Mouse (Mus musculus): Measurements from ENCODE around the gene Ccdc82. TPM values are rescaled to one million over a fixed set of nuclear protein-coding genes. Genes with fewer than 3 reads are reported as not detected.

Gene Ccdc82
- polyA plus RNA-seq, 2 experiments, result 10.0 to 11.1 TPM

DNA sequence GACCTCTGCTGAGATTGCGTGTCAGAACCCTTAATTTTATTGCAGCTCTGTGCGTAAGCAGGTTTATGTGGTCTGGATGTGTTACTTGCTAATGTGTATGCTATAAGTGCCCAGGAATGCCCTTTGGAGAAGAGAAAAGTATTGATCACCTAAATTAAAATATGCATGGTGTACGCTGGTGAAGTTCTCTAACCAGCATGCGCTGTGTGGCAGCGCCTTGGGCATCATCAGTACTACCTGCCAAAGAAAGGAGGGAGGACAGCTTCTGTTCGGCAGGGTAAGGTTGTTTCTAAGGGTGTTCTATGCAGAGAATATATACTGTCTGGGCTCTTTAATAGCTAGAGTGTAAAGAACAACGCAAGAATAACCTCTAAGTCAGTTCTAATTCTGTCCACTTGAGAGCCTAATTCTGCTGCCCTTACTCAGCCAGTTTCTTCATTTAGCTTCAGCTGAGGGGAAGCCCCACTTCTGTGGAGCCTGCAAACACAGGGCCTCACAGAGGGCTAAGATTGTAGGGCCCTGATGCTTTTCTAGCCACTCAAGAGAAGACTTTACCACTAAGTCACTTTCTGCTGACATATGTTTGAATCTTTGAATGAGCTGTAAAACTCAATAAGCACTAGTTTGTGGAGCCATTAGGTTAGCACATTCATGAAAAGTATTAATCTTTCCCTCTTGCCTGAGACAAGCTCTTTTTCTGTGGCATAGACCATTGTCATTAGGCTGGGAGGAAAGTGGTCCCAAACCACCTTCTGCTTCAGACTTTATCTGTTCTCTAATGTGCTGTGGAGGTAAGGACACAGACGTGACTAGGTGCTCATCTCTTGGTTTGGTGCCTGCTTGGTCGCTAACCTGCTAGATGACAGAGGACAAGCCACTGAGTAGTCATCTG, 54.4 kb downstream of the Ccdc82 start:
- H3K36me3 ChIP-seq (replicated peaks; ENCODE audit: control insufficient read depth, insufficient read depth, low read depth), result no peaks in the 10 kb centered on the region
- no peak overlapping the region for H3K4me2 ChIP-seq (ENCODE audit: low read depth)
- ATAC-seq (ENCODE audit: insufficient read depth) (no peak), DNase-seq (ENCODE audit: low read depth in 3 of 3, low spot score in 3 of 3) (no peak)
- no peaks in the 10 kb centered on the region for H3K9me3 ChIP-seq (ENCODE audit: control insufficient read depth, low read length)
- 79% methylated on average over 9 of the region's 9 CpGs for WGBS (ENCODE audit: insufficient replicate concordance)
- peaks cover 0 to 9% of the 10 kb centered on the region in 2 experiments; a peak in 3 of 4 replicates for H3K4me1 ChIP-seq (replicated peaks; ENCODE audit: control insufficient read depth in 2 of 2, insufficient read depth in 2 of 2, low read length in 1 of 2)
- no peak overlapping the region for H3K4me3 ChIP-seq (ENCODE audit: insufficient read depth in 1 of 2, low read depth in 2 of 2, low read length in 2 of 2)
- H3K9ac ChIP-seq (replicated peaks), result no peak overlapping the region
- H3K27me3 ChIP-seq (ENCODE audit: control insufficient read depth, insufficient read depth, low read length), result no peaks in the 10 kb centered on the region
- TF ChIP-seq CTCF (IDR thresholded peaks at IDR 0.05; ENCODE audit: low read depth), result no peak
- no peak for TF ChIP-seq EP300 (IDR thresholded peaks at IDR 0.05; ENCODE audit: low read depth)
- no peak overlapping the region for H3K27ac ChIP-seq

DNA sequence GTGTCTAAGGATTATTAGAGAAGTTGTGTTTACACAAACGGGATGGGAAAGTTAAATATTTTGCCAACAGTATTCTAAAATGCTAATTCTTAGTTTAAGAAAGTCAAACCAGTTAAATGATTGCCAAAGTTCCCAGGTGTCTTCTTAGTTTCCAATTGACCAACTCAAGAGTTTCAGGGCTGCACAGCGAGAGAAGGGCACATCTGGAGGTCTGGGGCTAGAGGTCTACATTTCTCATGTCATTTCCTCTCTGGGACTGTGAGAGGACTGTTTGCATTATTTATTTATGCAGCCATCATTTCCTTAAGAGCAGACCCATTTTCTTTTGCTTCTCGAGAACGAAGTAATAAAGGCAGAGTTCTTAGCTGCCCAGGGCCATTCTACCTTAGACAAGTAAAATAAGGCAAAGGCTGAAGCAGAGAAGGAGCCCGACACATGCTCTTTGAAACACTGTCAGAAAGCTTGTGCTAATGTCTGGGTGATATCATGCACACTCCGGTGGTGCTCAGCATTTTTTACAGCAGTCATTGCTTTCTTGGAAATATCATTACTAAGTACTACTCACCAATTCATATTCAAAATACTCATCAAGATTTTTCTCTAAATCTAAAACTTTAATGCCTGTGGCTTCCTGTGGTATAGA, 55.5 kb downstream of the Ccdc82 start:
- no peak for TF ChIP-seq CTCF (IDR thresholded peaks at IDR 0.05; ENCODE audit: low read depth)
- Histone ChIP-seq H3K4me2 (ENCODE audit: low read depth) (no peak overlapping the region), H3K9me3 (ENCODE audit: control insufficient read depth, low read length) (no peaks in the 10 kb centered on the region), H3K36me3 (replicated peaks; ENCODE audit: control insufficient read depth, insufficient read depth, low read depth) (no peaks in the 10 kb centered on the region), H3K4me3 (ENCODE audit: insufficient read depth in 1 of 2, low read depth in 2 of 2, low read length in 2 of 2) (no peak overlapping the region), H3K9ac (replicated peaks) (no peak overlapping the region), H3K27me3 (ENCODE audit: control insufficient read depth, insufficient read depth, low read length) (no peaks in the 10 kb centered on the region), H3K4me1 (replicated peaks; ENCODE audit: control insufficient read depth in 2 of 2, insufficient read depth in 2 of 2, low read length in 1 of 2) (peaks cover 0 to 8% of the 10 kb centered on the region in 2 experiments; a peak in 3 of 4 replicates), H3K27ac (no peak overlapping the region)
- ATAC-seq (ENCODE audit: insufficient read depth) (no peak), DNase-seq (ENCODE audit: low read depth in 3 of 3, low spot score in 3 of 3) (no peak)
- WGBS (ENCODE audit: insufficient replicate concordance), result 50% methylated on average over 6 of the region's 6 CpGs

DNA sequence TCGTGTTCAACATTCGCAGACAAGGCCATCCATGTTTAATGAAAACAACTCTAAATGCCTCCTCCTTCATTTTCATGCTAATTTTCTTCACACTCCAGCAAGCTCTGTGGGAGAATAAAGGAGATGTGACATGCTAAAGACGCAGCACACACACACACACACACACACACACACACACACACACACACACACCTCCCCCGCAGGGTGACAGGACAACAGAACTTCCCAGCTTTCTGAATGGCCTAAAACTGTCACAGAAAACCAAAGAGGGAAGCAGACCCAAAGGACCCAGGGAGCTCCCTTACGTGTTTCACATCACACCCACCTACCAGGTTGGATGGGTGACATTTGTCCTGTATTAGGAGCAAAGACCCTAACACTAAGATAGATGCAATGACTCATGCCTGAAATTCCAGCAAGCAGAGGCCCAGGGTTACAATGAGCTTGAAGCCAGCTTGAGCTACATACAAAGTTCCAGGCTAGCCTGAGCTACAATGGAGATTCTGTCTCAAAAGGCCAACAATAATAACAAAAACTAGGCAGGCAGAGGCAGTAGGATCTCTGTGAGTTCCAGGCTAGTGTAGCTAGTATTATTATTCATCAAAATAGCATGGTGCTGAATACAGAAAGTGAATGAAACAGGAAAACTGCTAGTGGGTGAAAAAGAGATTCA, 56.5 kb downstream of the Ccdc82 start:
- Histone ChIP-seq H3K27ac (no peak overlapping the region), H3K4me2 (ENCODE audit: low read depth) (no peak overlapping the region), H3K9ac (replicated peaks) (no peak overlapping the region), H3K4me3 (ENCODE audit: insufficient read depth in 1 of 2, low read depth in 2 of 2, low read length in 2 of 2) (no peak overlapping the region), H3K4me1 (replicated peaks; ENCODE audit: control insufficient read depth in 2 of 2, insufficient read depth in 2 of 2, low read length in 1 of 2) (peaks cover 0 to 5% of the 10 kb centered on the region in 2 experiments; a peak in 3 of 4 replicates), H3K36me3 (replicated peaks; ENCODE audit: control insufficient read depth, insufficient read depth, low read depth) (no peaks in the 10 kb centered on the region), H3K27me3 (ENCODE audit: control insufficient read depth, insufficient read depth, low read length) (no peaks in the 10 kb centered on the region), H3K9me3 (ENCODE audit: control insufficient read depth, low read length) (no peaks in the 10 kb centered on the region)
- TF ChIP-seq CTCF (IDR thresholded peaks at IDR 0.05; ENCODE audit: low read depth) (no peak), EP300 (IDR thresholded peaks at IDR 0.05; ENCODE audit: low read depth) (no peak)
- DNase-seq (ENCODE audit: low read depth in 3 of 3, low spot score in 3 of 3) (no peak), ATAC-seq (ENCODE audit: insufficient read depth) (no peak)
- WGBS (ENCODE audit: insufficient replicate concordance), result 66% methylated on average over 5 of the region's 5 CpGs

DNA sequence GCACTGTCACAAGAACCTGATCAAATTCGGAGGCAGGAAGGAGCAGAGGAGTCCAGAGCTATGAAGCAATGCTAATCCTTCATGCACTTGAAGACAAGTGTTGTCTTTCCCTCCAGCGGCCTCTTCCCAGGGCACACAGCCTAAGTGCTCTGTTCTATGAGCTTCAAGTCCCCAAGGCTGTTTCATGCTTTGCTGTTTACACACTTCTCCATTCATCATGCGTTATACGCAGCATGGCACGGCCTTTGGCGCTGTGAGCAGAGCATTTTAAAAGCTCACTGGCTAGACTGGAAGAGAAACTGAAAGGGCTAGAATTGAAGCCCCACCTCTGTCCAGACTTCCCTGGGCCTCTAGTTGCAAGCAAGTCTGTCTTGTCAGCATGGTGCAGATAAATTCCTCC, 57.2 kb downstream of the Ccdc82 start:
- H3K4me1 ChIP-seq (replicated peaks; ENCODE audit: control insufficient read depth in 2 of 2, insufficient read depth in 2 of 2, low read length in 1 of 2), result no peaks in the 10 kb centered on the region; a peak in 2 of 4 replicates
- DNase-seq (ENCODE audit: low read depth in 3 of 3, low spot score in 3 of 3), result no peak
- H3K36me3 ChIP-seq (replicated peaks; ENCODE audit: control insufficient read depth, insufficient read depth, low read depth), result no peaks in the 10 kb centered on the region
- no peak for ATAC-seq (ENCODE audit: insufficient read depth)
- no peaks in the 10 kb centered on the region for H3K27me3 ChIP-seq (ENCODE audit: control insufficient read depth, insufficient read depth, low read length)
- no peak for TF ChIP-seq EP300 (IDR thresholded peaks at IDR 0.05; ENCODE audit: low read depth)
- TF ChIP-seq CTCF (IDR thresholded peaks at IDR 0.05; ENCODE audit: low read depth), result no peak
- no peak overlapping the region for H3K27ac ChIP-seq
- H3K4me2 ChIP-seq (ENCODE audit: low read depth), result no peak overlapping the region
- no peak overlapping the region for H3K4me3 ChIP-seq (ENCODE audit: insufficient read depth in 1 of 2, low read depth in 2 of 2, low read length in 2 of 2)
- no peak overlapping the region for H3K9ac ChIP-seq (replicated peaks)
- 50% methylated on average over 6 of the region's 6 CpGs for WGBS (ENCODE audit: insufficient replicate concordance)
- H3K9me3 ChIP-seq (ENCODE audit: control insufficient read depth, low read length), result no peaks in the 10 kb centered on the region

DNA sequence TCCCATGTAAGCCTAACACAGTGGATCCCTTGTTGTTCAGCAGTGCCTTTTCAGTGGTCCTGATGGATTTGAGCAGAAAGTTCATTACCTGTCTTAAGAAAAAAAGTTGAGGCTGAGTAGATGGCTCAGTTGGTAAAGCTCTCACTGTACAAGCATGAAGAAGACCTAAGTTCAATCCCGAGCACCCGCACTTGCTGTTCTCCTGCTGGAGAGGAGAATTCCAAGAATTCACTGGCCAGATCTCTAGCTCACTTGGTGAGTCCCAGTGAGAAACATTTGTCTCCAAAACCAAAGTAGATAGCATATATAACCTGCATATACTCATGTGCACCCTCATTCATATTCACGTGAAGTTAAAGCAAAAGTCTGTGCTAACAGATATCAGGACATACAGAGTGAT, 59.7 kb downstream of the Ccdc82 start:
- no peak overlapping the region for H3K4me3 ChIP-seq (ENCODE audit: insufficient read depth in 1 of 2, low read depth in 2 of 2, low read length in 2 of 2)
- no peaks in the 10 kb centered on the region for H3K36me3 ChIP-seq (replicated peaks; ENCODE audit: control insufficient read depth, insufficient read depth, low read depth)
- DNase-seq (ENCODE audit: low read depth in 3 of 3, low spot score in 3 of 3) (no peak), ATAC-seq (ENCODE audit: insufficient read depth) (no peak)
- H3K9ac ChIP-seq (replicated peaks), result no peak overlapping the region
- TF ChIP-seq CTCF (IDR thresholded peaks at IDR 0.05; ENCODE audit: low read depth) (no peak), EP300 (IDR thresholded peaks at IDR 0.05; ENCODE audit: low read depth) (no peak)
- H3K27ac ChIP-seq, result no peak overlapping the region
- H3K4me2 ChIP-seq (ENCODE audit: low read depth), result no peak overlapping the region
- WGBS (ENCODE audit: insufficient replicate concordance), result 69% methylated on average over 3 of the region's 3 CpGs
- no peaks in the 10 kb centered on the region for H3K9me3 ChIP-seq (ENCODE audit: control insufficient read depth, low read length)
- H3K27me3 ChIP-seq (ENCODE audit: control insufficient read depth, insufficient read depth, low read length), result no peaks in the 10 kb centered on the region
- H3K4me1 ChIP-seq (replicated peaks; ENCODE audit: control insufficient read depth in 2 of 2, insufficient read depth in 2 of 2, low read length in 1 of 2), result no peaks in the 10 kb centered on the region; a peak in 1 of 4 replicates
